Mouse (Mus musculus): ENCODE measurements around the gene Lcn2.

- no peak for TF ChIP-seq CTCF (IDR thresholded peaks at IDR 0.05; ENCODE audit: low read depth)
- TF ChIP-seq EP300 (IDR thresholded peaks at IDR 0.05; ENCODE audit: low read depth): no peak
Observed at GRCm38 (mm10) chr2:32428262-32428722, 40.2 kb upstream of the Lcn2 start.
